Mouse (Mus musculus) frontal cortex, adult (tissue): ENCODE measurements at regions not wholly inside any gene's neighbourhood (a gene's known extent, or its start where the extent isn't known, plus 50 kb on each side); places are given as distances from the start of the nearest gene placed in this dataset.
A peak's percentile ranks its signal among the peaks of the same experiment; 100 is the strongest.

Experiments used
- ATAC-seq: cut with Nextera tagmentation; 2 replicates; pipeline ENCODE4 v1.9.2; 2017; ENCODE audit warnings: mild to moderate bottlenecking, moderate library complexity, mixed read lengths; ENCODE audit not compliant: low TSS enrichment

DNA sequence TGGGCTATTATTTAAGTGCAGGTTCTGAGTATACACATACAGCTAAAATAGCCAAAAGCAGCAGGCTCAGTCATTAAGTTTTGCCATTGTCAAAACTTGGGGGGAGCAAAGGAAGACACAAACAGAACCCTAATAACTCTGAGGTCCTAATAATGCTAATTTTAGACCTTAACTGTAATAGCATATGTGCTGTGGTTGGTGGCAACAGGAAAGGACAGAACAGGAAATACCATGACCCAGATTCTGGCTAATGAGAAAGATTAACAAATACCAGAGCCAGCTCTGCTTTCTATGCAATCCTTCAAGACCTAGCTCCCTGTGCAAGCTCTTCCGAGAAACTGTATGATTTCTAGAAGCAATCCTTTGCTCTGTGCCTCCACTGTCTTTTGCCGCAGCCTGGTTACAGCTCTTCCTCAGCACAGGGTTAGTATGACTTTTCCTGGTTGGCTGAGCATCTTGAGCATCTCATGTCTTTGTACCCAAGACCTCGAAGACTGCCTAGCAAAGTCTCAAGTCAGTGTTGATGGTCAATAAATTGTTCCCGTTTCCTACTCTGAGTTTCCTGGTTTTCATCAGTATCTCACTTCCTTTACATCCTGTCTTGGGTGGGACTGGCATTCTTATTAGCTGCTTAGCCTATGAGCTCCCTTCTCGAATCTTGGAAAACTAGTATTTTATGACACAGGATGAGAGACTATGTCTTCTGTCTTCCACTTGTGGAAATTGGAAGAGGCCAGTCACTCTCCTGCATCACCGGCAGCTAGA lies 49.9 kb upstream of the Eed start:
- no peak for ATAC-seq

DNA sequence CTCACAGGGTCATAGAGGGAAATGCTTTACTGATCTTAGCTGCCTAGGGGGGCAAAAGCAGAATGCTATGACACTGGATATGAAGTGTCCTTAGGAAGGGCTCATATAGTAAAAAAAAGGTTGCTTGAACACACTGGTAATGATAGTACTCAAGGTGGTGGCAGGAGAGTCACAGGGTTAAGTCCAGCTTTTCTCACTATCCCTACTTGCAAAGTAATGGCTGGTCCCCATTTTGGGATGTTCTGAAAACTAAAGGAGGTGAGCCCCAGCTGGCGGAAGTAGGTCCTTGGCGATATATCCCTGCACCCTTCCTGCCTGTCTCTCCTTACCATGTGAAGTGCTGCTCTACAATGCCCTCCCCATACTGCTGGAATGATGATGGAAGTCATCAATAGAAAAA lies 52.3 kb upstream of the Eed start:
- ATAC-seq, result no peak

DNA sequence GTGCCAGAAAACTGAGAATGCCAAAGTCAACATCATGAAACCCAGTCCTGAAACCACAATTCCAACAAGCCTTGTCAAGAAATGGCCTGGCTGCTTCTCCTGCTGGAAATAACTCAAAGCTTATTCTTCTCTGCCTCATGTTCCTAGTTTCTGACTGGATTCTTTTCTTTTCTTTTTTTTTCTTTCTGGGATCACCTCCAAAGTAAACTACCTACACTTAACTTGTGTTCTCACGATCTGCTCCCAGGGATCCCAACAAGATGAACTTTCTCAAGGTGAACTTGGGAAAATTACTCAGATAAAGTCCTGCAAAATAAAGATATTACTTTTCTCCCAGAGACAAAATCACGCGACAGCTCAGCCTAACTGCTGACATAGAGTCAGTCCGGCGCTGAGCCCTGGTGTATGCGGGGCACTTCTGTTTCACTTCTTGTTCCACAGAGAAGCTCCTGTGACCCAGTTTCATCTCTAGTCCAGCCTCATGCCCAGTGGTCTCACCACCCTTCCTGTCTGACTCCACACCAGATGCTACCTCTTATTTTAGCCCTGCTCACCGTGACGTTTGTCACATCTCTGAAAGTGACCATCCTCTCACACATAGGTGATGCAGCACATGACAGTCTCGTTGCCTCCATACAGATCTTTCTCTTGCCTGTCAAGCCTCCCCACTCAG lies 53.0 kb upstream of the Eed start:
- peak; percentile 72 for ATAC-seq

DNA sequence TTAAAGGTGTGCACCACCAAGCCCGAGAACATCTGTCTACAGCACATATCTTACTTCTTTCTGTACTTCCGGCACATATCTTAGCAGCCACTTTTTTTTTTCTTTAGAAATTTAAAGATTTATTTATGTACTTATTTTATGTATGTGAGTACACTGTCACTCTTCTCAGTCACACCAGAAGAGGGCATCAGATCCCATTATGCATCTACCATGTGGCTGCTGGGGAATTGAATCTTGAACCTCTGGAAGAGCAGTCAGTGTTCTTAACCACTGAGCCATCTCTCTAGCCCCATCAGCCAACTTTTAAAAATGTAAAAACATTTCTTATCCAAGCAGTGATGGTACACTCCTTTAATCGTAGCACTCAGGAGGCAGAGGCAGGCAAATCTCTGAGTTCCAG lies 53.7 kb upstream of the Eed start:
- no peak for ATAC-seq

DNA sequence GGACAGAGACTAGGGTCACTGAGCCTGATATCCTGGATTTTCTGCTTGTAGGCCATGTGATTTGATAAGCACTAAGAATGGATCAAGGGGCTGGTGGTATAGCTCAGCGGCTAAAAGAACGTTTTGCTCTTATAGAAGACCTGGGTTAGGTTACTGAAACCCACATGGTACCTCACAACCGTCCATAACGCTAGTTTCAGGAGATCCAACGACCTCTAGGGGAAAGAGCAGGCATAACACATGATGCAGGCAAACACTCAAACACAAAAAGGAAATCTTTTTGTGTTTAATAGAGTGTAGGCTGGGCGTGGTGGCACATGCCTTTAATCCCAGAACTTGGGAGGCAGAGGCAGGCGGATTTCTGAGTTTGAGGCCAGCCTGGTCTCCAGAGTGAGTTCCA lies 54.6 kb upstream of the Eed start:
- no peak for ATAC-seq

DNA sequence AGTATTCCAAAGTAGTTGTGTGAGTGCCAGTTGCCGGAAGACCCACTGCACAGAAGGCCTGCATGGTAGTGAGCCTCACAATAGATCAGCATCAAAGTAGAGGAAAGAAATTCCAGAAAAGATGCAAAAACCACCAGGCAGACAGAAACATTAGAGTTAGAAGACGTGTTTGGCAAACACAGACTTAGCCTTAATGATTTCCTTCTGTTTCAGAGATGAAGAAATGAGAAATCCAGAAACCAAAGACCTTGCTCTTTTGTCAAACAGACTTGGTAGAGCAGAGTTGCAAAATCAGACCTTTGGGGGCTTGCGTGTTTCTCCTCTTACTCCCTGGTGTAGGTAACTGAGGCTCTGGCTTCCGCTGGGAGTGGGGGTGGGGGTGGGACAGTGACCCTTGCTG lies 57.0 kb upstream of the Eed start:
- no peak for ATAC-seq

DNA sequence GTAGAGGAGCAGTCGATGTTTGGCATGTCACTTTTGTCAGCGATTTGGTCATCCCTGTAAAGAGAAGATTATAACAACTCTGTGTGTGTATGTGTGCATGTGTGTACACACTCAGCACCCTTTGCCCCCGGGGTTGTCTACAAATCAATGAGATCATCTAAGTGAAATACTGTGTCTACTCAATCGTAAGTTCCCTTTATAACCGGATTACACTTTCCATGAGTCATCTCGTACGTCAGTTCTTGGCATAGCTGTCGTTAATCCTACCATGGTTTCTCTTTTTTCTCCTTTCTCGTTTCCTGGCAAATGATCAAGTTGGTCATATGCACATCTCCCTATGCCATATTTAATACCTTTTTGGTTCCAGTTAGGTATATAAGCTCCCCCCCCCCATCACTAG lies 58.7 kb upstream of the Eed start:
- ATAC-seq, result peak; percentile 38; the same call in 1 of the 2 replicates

DNA sequence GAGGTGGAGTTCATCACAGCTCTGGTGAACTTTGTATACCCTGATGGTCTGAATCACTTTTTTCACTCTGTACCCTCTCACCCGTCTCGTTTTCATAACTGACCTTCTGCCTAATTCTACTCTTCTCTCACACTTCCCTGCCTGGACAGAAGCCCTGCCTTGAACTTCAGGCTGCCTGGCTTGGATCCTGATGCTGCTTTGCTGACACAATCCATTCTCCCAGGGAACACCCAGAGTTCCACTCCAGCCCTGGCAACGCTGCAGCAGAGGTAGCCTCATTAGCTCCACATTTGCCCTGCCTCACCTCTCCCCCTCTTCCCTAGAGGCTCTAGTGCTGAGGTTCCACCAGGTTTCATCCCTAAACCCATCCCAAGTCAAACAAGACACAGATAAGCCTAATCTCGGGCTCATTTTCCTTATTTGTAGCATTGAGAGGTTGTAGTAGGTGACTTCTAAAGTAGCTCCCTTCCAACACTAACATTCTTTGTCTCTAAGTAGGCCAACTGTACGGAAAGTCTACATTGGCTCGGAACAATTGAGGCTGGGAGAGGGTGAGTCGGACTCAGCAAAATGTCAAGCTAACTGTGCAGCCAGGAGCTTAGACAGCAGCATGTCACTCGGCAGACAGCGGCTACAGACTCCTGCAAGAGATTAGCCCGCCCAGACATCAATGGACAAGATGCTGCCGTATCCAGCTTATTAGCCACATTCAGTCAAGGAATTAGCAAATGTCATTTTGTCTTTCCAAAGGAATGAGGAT lies 60.0 kb upstream of the Eed start:
- ATAC-seq, result no peak

DNA sequence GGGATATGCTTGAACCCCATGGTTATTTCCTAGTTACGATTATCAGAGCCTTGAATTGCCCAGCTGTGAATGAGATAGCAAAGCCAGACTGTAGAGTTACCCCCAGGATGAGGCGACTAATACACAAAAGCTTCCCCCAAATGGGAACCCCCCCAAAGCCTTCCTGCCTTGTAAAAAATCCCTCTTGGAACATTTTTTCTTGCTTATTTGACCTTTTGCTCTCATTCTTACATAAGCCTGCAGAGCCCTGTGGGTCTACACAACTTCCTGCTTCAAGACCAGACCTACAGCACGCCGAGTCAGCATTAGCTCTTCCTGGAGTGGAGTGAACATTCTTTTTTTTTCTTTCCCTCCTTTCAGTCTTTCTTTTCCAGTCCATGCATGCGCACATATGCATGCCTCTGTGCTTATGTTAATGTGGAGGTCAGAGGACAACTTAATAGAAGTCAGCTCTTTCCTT lies 60.8 kb upstream of the Eed start:
- no peak for ATAC-seq

DNA sequence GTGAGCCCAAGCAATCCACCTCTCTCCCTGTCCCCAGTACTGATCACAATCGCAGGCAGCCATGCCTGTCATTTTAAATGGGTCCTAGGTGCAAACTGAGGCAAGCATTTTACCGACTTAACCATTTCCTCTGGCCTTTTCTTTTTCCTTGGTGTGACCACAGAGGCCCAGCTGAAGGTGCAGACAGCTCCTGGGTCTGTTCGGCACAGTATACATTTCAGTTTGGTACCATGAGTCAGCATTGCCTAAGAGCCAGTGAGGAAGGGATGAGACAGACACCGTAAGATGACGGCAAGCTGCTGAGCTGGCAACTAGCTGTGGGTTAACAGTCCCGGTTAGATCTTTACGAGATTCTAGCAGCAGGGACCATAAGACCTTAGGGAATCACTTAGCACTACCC lies 61.6 kb upstream of the Eed start:
- 0 out of 2 replicates have a peak, but pooled peaks have one; percentile 44 for ATAC-seq

DNA sequence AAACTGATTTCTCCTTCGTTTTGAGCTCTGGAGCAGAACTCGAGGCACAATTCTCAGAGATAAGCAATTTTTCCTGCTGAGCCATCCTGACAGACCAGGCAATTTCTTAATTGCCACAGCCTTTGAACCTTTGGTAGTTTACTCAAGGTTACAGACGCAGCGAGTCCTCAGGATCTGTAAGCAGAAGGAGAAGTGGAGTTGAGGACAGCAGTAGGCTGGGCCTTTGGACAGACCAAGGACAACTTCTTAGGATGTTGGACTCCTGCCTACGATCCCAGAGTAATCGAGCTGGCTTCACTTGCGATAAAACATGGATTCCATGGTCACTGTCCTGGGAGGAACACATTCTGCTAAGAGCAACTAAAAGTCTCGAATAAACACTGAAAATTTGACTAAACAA lies 62.7 kb upstream of the Eed start:
- no peak for ATAC-seq

DNA sequence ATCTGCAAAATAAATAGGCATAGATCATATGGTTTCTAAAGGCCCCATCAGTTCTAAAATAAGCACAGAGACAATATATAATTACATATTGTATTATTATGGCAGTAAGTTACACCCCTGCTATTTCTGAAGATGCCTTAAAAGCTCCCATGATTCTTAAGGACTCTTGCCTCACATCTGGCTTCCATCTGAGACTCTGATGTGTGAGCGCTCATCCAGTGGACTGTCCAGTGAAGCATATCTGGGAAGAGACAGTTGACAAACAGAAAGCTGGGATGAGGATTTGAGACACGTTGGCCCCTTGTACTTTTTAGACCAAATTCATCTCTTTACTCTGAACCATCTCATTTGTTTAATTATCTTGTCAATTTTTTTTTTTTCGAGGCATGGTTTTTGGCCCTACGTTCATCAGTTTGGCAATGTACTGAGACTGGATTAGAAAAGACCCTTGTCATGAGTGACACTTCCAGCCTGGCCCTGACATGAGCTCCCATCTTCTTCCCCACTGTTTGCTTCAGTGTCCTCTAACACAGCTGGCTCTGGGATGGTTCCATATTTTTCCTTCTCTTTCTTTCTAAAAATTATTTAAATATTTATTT lies 63.4 kb upstream of the Eed start:
- ATAC-seq, result no peak

DNA sequence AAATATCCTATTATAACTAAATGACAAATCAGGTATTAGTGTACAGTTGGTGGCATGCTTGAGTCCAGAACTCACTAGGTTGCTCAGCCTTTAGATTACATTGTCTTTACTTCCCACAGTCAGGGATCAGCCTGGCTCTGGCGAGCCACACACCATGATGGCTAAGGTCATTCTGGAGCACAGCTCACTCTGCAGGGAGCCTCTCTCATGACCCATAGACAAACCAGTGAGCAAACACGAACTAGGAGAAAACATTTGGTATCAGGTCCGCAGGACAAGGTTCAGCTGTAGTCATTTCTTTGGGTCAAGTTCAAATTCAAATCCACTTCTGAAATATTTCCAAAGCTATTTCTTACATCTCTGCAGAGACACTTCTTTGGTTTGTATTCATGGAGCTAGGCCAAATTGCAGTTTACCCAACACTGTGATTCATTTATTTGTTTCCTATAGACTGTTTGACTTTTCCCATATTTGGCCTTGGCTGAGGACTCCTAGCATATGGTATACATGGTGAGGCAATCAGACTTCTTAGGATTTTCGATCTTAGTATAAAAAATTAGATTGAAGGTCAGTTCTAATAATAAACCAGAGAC lies 64.5 kb upstream of the Eed start:
- no peak for ATAC-seq

DNA sequence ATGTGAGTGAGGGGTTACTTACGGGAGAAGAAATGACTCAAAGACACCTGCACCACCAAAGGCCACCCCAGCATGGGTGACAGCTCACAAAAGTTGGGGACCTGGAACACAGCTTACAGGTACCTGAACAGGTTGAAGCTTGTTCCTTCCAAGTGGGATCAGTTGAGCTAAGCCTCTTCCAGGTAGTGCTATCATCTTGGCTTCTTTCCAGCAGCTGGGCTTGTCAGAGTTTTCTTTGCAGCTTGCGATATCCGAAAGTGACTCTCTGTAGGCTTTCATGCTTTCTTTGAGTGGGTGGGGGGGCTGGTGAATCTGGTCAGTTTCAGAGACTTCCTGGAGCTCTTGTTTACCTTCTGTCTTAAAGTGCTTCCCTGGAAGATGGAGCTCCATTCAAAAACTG lies 65.4 kb upstream of the Eed start:
- no peak for ATAC-seq

DNA sequence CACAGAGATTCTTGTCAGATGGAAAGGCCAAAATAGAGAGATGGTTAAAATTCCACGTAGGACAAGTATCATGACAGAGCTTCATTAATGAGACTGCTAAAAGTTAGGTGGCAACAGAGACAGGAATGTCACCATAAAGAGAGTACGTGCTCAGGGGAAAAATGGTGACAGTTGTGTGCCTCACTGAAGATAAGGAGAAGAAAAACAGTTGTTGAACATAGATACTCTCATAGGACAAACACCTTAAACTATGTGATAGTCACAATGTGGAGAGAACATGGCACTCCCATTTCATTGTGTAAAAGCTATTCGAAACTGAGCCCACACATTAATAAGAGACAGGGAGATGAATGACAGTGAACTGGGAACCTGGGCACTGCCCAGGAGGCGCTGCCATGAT lies 66.1 kb upstream of the Eed start:
- no peak for ATAC-seq

DNA sequence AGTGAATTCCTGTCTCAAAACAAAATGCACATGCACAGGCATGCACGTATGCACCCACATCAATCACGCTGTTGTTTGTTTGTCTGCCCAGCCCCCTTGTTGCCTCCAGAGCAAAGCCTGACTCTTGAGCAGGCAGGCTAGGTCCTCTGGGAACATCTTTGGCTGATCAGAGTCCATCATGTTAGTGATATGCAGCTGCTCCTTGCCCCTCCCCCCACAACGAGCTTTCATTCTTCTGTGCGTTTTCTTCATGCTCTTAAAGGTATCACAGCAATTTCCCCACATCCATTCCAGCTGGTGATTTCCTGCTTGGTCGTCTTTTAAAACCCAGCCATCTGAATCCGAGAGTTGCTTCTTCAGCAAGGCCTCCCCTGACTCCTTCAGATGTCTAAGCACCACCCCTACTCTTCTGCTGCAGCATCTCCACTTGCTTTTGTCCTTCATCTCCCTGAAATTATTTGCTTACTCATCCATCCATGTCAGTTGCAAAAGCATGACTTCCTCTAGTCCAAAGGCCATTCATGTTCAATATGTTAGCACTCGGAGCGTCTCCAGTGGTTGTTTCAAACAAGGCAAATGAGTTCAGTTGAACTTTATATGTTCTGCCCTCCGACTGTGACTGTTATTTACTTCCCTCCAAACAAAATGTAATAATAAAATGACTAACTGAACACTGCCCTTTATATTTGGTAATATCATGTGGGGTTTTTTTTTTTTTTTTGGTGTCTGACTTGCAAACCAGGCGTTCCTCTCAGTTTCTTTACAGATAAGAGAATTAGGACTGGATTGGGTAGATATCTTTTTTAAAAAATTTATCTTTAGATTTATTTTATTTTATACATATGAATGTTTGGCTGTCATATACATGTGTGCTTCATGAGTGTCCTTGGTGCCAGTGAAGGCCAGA lies 67.9 kb upstream of the Eed start:
- ATAC-seq, result no peak

DNA sequence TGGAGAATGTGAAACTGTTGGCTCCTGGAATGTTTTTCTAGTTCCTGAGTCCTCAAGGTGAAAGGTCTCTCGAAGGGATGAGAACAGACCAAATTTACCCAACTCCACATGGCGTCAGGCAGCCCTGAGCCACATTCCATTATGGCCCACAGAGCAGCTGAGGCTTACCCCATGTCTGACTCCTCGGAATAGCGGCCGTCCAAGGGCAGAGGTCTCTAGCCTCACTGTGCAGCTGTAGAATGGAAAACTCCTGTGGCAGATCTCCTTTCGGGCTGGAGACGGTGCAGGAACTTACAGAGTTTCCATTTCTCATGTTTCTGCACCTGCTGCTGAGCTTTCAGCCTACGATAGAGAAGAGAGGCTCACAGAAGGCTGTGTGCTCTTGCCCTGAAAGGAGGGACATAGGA lies 69.1 kb upstream of the Eed start:
- no peak for ATAC-seq

DNA sequence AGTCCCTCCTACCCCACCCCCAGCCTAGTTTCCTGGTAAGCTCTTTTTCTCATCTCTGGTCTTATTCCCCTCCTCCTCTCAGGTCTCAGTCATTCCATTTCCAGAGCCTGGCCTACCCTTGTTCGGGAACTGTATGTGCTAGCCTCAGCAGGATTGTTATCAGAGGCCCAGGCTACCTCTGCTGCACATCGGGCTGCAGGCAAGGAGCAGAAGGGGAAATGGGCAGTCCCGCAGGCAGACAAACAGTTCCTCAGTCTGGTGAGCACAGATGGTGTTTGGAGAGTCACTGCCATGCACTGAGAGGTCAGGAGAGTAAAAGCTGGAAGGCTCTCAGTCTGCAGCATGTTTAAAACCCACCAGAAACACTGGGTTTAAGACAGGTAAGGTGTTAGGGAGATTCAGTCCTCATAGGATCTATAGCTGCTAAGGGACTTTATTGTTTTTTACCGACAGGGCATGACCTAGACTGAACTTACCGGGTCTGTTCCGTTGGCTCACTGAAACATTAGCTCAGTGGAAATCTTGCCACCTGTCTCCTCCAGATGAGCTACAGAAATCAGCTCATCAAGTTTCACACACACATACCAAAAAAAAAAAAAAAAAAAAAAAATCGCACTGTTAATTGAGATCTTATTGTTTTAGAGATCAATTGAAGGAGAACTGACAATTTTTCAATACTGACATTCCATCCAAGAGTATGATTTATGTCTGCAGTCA lies 74.2 kb upstream of the Eed start:
- ATAC-seq, result no peak

DNA sequence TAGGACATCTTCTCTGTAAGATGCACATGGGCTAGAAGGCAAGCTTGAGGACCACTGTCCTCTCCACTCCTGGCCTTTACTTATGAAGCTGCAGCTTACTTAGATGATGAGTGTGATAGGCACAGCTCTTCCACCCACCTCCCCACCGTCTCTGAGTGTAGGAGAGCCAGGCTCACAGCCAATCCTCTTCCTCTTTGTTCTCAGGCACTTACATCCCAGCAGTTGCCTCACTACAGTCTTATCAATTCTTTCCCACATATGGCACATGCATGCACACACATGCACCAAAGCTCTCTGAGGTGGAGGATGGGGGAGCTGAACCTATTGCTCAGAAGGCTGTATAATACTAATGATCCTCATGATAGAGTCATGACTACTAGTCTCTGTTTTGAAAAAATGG lies 72.1 kb upstream of the Picalm start:
- ATAC-seq, result no peak

DNA sequence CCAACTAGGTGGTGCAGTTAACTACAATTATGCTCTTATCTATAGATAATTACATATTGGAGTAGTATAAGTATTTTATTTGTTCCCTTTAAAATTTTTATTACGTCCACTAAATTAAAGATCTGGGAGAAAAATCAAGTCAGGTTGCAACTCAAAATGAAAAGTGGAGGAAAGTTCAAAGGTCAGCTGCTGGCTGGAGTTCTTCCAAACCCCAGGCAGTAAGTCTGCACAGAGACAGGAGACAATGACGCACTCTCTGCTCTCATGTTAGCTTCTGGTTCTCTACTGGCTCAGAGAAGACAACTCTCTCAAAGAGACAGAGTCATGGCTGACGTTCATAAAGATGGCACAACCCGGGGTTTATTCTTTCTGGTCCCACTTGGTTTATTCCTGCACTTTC lies 71.4 kb upstream of the Picalm start:
- no peak for ATAC-seq
